ENCODE assay signal across 8 mouse cellular contexts in the genomic region with DNA sequence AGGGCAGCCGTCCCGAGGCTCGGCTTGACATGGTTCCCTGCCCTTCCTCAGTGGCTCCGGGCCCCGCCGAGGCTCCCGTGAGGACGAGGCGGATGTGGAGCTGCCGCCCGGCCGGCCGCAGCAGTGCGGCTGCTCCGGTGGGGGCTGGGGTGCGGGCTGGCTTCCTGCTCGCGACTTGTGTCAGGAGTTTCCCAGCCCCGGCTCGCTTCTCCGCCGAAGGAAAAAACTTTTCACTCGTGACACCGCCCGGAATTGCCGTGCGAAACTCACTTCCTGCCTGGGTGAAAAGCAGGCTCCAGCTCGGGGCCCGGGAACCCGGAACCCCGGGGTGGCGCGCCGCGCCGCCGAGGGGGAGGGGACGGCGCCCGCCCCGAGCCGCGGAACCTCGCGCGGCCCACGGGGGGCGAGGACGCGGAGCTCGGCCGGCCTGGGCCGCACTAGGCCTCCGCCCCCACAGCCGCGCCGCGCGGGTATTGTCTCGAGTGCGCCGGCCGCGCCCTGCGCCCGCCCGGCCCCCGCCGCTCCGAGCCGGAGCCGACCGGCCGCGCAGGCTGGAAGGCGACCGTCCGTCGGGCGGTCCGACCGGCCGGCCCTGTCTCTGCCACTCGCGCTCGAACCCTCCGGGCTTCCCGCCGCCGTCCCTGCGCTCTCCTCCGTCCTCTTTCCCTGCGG. TPM values are rescaled to one million over a fixed set of nuclear protein-coding genes. Genes with fewer than 3 reads are reported as not detected.
DNase-seq lines count a peak whose midpoint lies in the region; ATAC-seq and TF ChIP-seq lines count a peak whose summit lies in the region.

TSS of gene Erbin (minus strand) at position 254 of the 672 bp plus-strand sequence.

- no peaks in the 10 kb centered on the region for H3K36me3 ChIP-seq in forebrain, embryonic 12.5 days (replicated peaks)
- no peaks in the 10 kb centered on the region for H3K36me3 ChIP-seq in heart, embryonic 16.5 days (ENCODE audit: control insufficient read depth, insufficient read depth)
- no peaks in the 10 kb centered on the region for H3K36me3 ChIP-seq in liver, embryonic 16.5 days (ENCODE audit: control insufficient read depth, insufficient read depth)
- H3K36me3 ChIP-seq in neural tube, embryonic 12.5 days = no peaks in the 10 kb centered on the region
- no peaks in the 10 kb centered on the region for H3K36me3 ChIP-seq in testis, adult 2 months (ENCODE audit: control insufficient read depth, insufficient read depth, low read length)

- 0 out of 2 replicates have a peak, but pooled peaks cover 6% of the 10 kb centered on the region for H3K27me3 ChIP-seq in forebrain, embryonic 12.5 days
- no peaks in the 10 kb centered on the region for H3K27me3 ChIP-seq in heart, embryonic 16.5 days (ENCODE audit: control insufficient read depth, insufficient read depth, low read length)
- peaks cover 15% of the 10 kb centered on the region for H3K27me3 ChIP-seq in liver, embryonic 16.5 days (ENCODE audit: control insufficient read depth, insufficient read depth, low read depth, low read length)
- H3K27me3 ChIP-seq in neural tube, embryonic 12.5 days (replicated peaks) = no peaks in the 10 kb centered on the region
- H3K27me3 ChIP-seq in testis, adult 2 months (ENCODE audit: control insufficient read depth, insufficient read depth, low read length) = no peaks in the 10 kb centered on the region

- peak; percentile 50 for DNase-seq in c-Kit-positive CD71-positive TER-119-positive erythroid progenitor cells, embryonic 14.5 days (ENCODE audit: low spot score)
- peak; percentile 86 to 90 for DNase-seq in kidney, postnatal 36 days

- peak within 1 kb of the TSS; percentile 99 for H3K9ac ChIP-seq in forebrain, embryonic 12.5 days
- H3K9ac ChIP-seq in heart, embryonic 16.5 days (ENCODE audit: low read length) = peak within 1 kb of the TSS; percentile 99
- H3K9ac ChIP-seq in liver, embryonic 16.5 days (ENCODE audit: low read depth, low read length) = peak within 1 kb of the TSS; percentile 93
- H3K9ac ChIP-seq in neural tube, embryonic 12.5 days = peak within 1 kb of the TSS; percentile 100

- H3K9me3 ChIP-seq in forebrain, embryonic 12.5 days = no peaks in the 10 kb centered on the region
- no peaks in the 10 kb centered on the region for H3K9me3 ChIP-seq in heart, embryonic 16.5 days (replicated peaks; ENCODE audit: control insufficient read depth, low read length)
- no peaks in the 10 kb centered on the region for H3K9me3 ChIP-seq in liver, embryonic 16.5 days (replicated peaks; ENCODE audit: control insufficient read depth, low read length)
- no peaks in the 10 kb centered on the region for H3K9me3 ChIP-seq in neural tube, embryonic 12.5 days

- H3K4me3 ChIP-seq in forebrain, embryonic 12.5 days (replicated peaks) = peak within 1 kb of the TSS; percentile 92
- peak within 1 kb of the TSS; percentile 71 for H3K4me3 ChIP-seq in heart, embryonic 16.5 days (ENCODE audit: low read length)
- peak within 1 kb of the TSS; percentile 92 for H3K4me3 ChIP-seq in liver, embryonic 16.5 days (ENCODE audit: low read depth, low read length)
- peak within 1 kb of the TSS; percentile 79 for H3K4me3 ChIP-seq in neural tube, embryonic 12.5 days
- peak within 1 kb of the TSS; percentile 91 for H3K4me3 ChIP-seq in testis, adult 2 months (ENCODE audit: control insufficient read depth, low read depth, low read length)

- TF ChIP-seq POLR2A in testis, adult 2 months (IDR thresholded peaks at IDR 0.05; ENCODE audit: control insufficient read depth, low read depth, low read length) = peak; percentile 25; the same call in 1 of the 2 replicates

- under 1% methylated on average over 76 of the region's 93 CpGs for WGBS in forebrain, embryonic 12.5 days
- under 1% methylated on average over 81 of the region's 93 CpGs for WGBS in heart, embryonic 16.5 days
- under 1% methylated on average over 78 of the region's 93 CpGs for WGBS in liver, embryonic 16.5 days (ENCODE audit: insufficient replicate concordance)
- WGBS in neural tube, embryonic 12.5 days = under 1% methylated on average over 63 of the region's 93 CpGs

- H3K4me1 ChIP-seq in forebrain, embryonic 12.5 days = peaks cover 30% of the 10 kb centered on the region
- peaks cover 14% of the 10 kb centered on the region for H3K4me1 ChIP-seq in heart, embryonic 16.5 days (ENCODE audit: control insufficient read depth, insufficient read depth, low read length)
- H3K4me1 ChIP-seq in liver, embryonic 16.5 days (ENCODE audit: control insufficient read depth, low read depth, low read length) = peaks cover 6% of the 10 kb centered on the region
- peaks cover 11% of the 10 kb centered on the region; the same call in 1 of the 2 replicates for H3K4me1 ChIP-seq in neural tube, embryonic 12.5 days
- H3K4me1 ChIP-seq in testis, adult 2 months (ENCODE audit: control insufficient read depth, insufficient read depth, low read length) = peaks cover 5% of the 10 kb centered on the region

- H3K27ac ChIP-seq in forebrain, embryonic 12.5 days = peak within 1 kb of the TSS; percentile 100
- H3K27ac ChIP-seq in heart, embryonic 16.5 days (ENCODE audit: low read length) = peak within 1 kb of the TSS; percentile 100
- peak within 1 kb of the TSS; percentile 97 for H3K27ac ChIP-seq in liver, embryonic 16.5 days (ENCODE audit: low read length)
- peak within 1 kb of the TSS; percentile 100 for H3K27ac ChIP-seq in neural tube, embryonic 12.5 days
- H3K27ac ChIP-seq in testis, adult 2 months (ENCODE audit: control insufficient read depth, insufficient read depth, low read depth, low read length) = peak within 1 kb of the TSS; percentile 99

- no peak for TF ChIP-seq CTCF in testis, adult 2 months (IDR thresholded peaks at IDR 0.05; ENCODE audit: control insufficient read depth, insufficient read depth, insufficient replicate concordance, low read depth, low read length)

- peak; percentile 68 for ATAC-seq in CD4-positive, CD25-positive, alpha-beta regulatory T cell, adult 4 months
- peak; percentile 76 for ATAC-seq in forebrain, embryonic 12.5 days (ENCODE audit: low FRiP score)
- peak; percentile 68 for ATAC-seq in heart, embryonic 16.5 days (replicated peaks; ENCODE audit: extremely low read depth, insufficient read depth, low FRiP score)
- ATAC-seq in liver, embryonic 16.5 days (ENCODE audit: low read depth) = peak; percentile 71
- peak; percentile 75 for ATAC-seq in neural tube, embryonic 12.5 days (ENCODE audit: low FRiP score, low read depth)

- peak within 1 kb of the TSS; percentile 84 for H3K4me2 ChIP-seq in forebrain, embryonic 12.5 days
- H3K4me2 ChIP-seq in heart, embryonic 16.5 days (ENCODE audit: low read depth, low read length) = peak within 1 kb of the TSS; percentile 91
- peak within 1 kb of the TSS; percentile 95 for H3K4me2 ChIP-seq in liver, embryonic 16.5 days (ENCODE audit: low read depth, low read length)
- peak within 1 kb of the TSS; percentile 75 for H3K4me2 ChIP-seq in neural tube, embryonic 12.5 days (replicated peaks)

RNA-seq across cellular contexts. Expression of gene Erbin, which starts in this region (rescaled TPM):
- polyA plus RNA-seq in CD4-positive, CD25-positive, alpha-beta regulatory T cell, adult 4 months (2017; shearing (Covaris generic)) = 10 to 100 TPM; 31.4 to 43.7 TPM
- 23.0 and 23.2 TPM in 2 replicates for polyA plus RNA-seq in forebrain, embryonic 12.5 days (2016; fragmentation: Nextera tagmentation; extraction: Ambion mirVana)
- polyA plus RNA-seq in heart, embryonic 16.5 days (2015; fragmentation: Nextera tagmentation; extraction: Ambion mirVana) = 10.2 TPM in 2 replicates
- 4.9 and 5.2 TPM in 2 replicates for polyA plus RNA-seq in liver, embryonic 16.5 days (2015; fragmentation: Nextera tagmentation; extraction: Ambion mirVana)
- polyA plus RNA-seq in neural tube, embryonic 12.5 days (2016; fragmentation: Nextera tagmentation; extraction: Ambion mirVana) = 17.5 and 19.0 TPM in 2 replicates
- polyA plus RNA-seq in testis, adult 2 months (2012; rRNA removed) = 4.3 and 4.9 TPM in 2 replicates

Comparison
In these comparisons a context has a peak if more than half of its experiments do, and no peak if none do; other contexts are left out.
1. Peak in every context shown above with its lines: DNase-seq, ATAC-seq, H3K4me3 ChIP-seq and H3K27ac ChIP-seq.